Mouse (Mus musculus): Measurements from ENCODE around the gene E430018J23Rik. TPM values are rescaled to one million over a fixed set of nuclear protein-coding genes. Genes with fewer than 3 reads are reported as not detected.
"Not testable (repeated sequence)": the region's sequence is repeated elsewhere in the genome, so short reads cannot be mapped to it uniquely, and the experiment has no call there.

The E430018J23Rik gene
- polyA plus RNA-seq, 1 experiment from 2014 or later, result 4.9 TPM

DNA sequence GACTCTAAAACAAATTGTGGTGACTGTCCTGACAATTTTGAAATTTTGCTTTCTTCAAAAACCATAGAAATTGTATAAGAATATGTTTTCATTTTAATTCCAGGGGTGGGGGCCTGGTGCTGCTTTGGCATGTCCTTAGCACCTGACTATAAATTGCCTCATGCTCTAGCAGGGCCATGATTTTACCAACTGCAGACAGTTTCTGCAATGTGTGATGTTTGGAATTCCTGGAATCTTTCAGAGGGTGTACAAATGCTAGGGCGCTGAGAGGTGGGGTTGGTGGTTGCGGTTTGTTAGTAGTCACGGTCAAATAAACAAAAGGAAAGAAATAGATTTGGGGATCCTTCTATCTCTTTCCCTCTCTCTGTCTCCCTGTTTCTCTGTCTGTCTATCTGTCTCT is 27.2 kb downstream of the E430018J23Rik start:
- Histone ChIP-seq H3K9me3 (replicated peaks; ENCODE audit: control insufficient read depth, low read length) (no peaks in the 10 kb centered on the region), H3K9ac (ENCODE audit: low read depth, low read length) (no peak overlapping the region), H3K27ac (ENCODE audit: low read depth, low read length) (no peak overlapping the region), H3K4me1 (ENCODE audit: control insufficient read depth, insufficient read depth, low read length) (no peaks in the 10 kb centered on the region), H3K27me3 (ENCODE audit: control insufficient read depth, insufficient read depth, low read length) (peaks cover 3% of the 10 kb centered on the region; the same call in 1 of the 2 replicates), H3K4me3 (ENCODE audit: low read depth, low read length) (no peak overlapping the region), H3K4me2 (no peak overlapping the region), H3K36me3 (ENCODE audit: control insufficient read depth, insufficient read depth, low read length) (no peaks in the 10 kb centered on the region)
- 77% methylated on average over 3 of the region's 3 CpGs for WGBS (ENCODE audit: insufficient replicate concordance)
- no peak for ATAC-seq (replicated peaks; ENCODE audit: insufficient number of reproducible peaks, low FRiP score, low TSS enrichment)

DNA sequence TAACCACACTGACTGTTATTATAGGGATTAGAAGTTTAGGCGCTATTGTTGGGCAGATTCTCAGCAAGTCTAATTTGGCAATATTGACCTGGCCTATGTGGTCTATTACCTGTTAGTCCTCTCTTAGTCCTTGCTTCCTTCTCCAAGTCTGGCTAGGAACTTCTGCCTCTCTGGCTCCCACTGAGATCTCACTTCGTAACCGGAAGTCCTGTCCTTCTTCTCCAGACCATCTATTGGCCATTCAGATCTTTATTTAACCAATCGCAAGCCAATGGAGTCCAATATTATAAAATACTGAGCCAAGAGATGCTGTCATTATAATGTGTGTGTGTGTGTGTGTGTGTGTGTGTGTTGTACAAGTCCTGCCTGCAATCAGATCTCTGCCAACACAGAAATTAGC is 29.3 kb downstream of the E430018J23Rik start:
- H3K9me3 ChIP-seq (replicated peaks; ENCODE audit: control insufficient read depth, low read length), result no peaks in the 10 kb centered on the region
- H3K27ac ChIP-seq (ENCODE audit: low read depth, low read length), result no peak overlapping the region
- peak overlapping the region; percentile 74 for H3K4me2 ChIP-seq
- H3K27me3 ChIP-seq (ENCODE audit: control insufficient read depth, insufficient read depth, low read length), result peaks cover 7% of the 10 kb centered on the region; the same call in 1 of the 2 replicates
- no peaks in the 10 kb centered on the region for H3K4me1 ChIP-seq (ENCODE audit: control insufficient read depth, insufficient read depth, low read length)
- H3K9ac ChIP-seq (ENCODE audit: low read depth, low read length), result peak overlapping the region; percentile 66; the same call in 1 of the 2 replicates
- H3K4me3 ChIP-seq (ENCODE audit: low read depth, low read length), result no peak overlapping the region; the same call in 1 of the 2 replicates
- no peak for ATAC-seq (replicated peaks; ENCODE audit: insufficient number of reproducible peaks, low FRiP score, low TSS enrichment)
- H3K36me3 ChIP-seq (ENCODE audit: control insufficient read depth, insufficient read depth, low read length), result no peaks in the 10 kb centered on the region
- 60% methylated on average over 4 of the region's 4 CpGs for WGBS (ENCODE audit: insufficient replicate concordance)

DNA sequence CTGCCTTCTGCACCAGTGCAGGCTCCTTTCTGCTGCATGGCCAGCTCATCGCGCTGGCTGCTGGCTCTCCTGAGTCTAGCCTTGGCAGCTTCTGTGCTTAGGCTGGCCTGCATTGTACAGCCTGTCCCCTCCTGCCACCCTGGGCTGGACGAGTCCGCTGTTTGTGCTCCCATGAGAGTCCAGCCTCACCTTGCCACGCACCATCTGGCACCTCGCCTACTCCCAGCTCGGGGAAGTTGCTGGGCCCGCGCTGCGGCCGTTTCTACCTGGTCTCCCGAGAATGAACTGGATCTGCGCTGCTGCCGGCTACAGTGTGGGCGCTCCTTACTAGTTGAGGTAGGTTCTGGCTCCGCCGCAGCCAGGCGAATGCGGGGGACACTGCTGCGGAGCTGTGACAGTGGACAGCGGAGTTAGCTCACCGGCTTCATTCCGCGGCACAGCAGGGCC is 29.9 kb downstream of the E430018J23Rik start:
- Histone ChIP-seq H3K4me2 (peak overlapping the region; percentile 74), H3K9me3 (replicated peaks; ENCODE audit: control insufficient read depth, low read length) (no peaks in the 10 kb centered on the region), H3K27ac (ENCODE audit: low read depth, low read length) (no peak overlapping the region), H3K4me3 (ENCODE audit: low read depth, low read length) (peak overlapping the region; percentile 43), H3K4me1 (ENCODE audit: control insufficient read depth, insufficient read depth, low read length) (no peaks in the 10 kb centered on the region), H3K36me3 (ENCODE audit: control insufficient read depth, insufficient read depth, low read length) (no peaks in the 10 kb centered on the region), H3K27me3 (ENCODE audit: control insufficient read depth, insufficient read depth, low read length) (peaks cover 7% of the 10 kb centered on the region; the same call in 1 of the 2 replicates), H3K9ac (ENCODE audit: low read depth, low read length) (peak overlapping the region; percentile 66)
- 0 out of 2 replicates have a peak, but pooled peaks have one; percentile 39 for ATAC-seq (replicated peaks; ENCODE audit: insufficient number of reproducible peaks, low FRiP score, low TSS enrichment)
- 3% methylated on average over 24 of the region's 24 CpGs for WGBS (ENCODE audit: insufficient replicate concordance)

DNA sequence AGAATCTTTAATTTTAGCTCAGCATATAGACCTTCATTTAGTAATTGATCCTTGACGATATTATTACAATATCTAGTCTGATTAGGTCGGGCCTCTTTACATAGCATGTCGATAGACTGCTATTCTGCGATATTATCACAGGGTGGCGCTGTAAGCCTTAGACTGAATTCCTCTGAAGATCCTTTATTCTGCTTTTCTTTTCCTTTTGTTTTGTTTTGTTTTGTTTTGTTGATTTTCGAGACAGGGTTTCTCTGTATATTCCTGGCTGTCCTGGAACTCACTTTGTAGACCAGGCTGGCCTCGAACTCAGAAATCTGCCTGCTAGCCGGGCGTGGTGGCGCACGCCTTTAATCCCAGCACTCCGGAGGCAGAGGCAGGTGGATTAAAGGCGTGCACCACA is 31.0 kb downstream of the E430018J23Rik start:
- not testable (repeated sequence) for H3K4me1 ChIP-seq (ENCODE audit: control insufficient read depth, insufficient read depth, low read length); H3K9ac ChIP-seq (ENCODE audit: low read depth, low read length); H3K9me3 ChIP-seq (replicated peaks; ENCODE audit: control insufficient read depth, low read length); ATAC-seq (replicated peaks; ENCODE audit: insufficient number of reproducible peaks, low FRiP score, low TSS enrichment); H3K27ac ChIP-seq (ENCODE audit: low read depth, low read length); H3K27me3 ChIP-seq (ENCODE audit: control insufficient read depth, insufficient read depth, low read length); H3K36me3 ChIP-seq (ENCODE audit: control insufficient read depth, insufficient read depth, low read length)
- H3K4me3 ChIP-seq (ENCODE audit: low read depth, low read length), result 0 out of 2 replicates have a peak overlapping the region, but pooled peaks have one; percentile 18
- peak overlapping the region; percentile 47 for H3K4me2 ChIP-seq
- 23% methylated on average over 13 of the region's 13 CpGs for WGBS (ENCODE audit: insufficient replicate concordance)

DNA sequence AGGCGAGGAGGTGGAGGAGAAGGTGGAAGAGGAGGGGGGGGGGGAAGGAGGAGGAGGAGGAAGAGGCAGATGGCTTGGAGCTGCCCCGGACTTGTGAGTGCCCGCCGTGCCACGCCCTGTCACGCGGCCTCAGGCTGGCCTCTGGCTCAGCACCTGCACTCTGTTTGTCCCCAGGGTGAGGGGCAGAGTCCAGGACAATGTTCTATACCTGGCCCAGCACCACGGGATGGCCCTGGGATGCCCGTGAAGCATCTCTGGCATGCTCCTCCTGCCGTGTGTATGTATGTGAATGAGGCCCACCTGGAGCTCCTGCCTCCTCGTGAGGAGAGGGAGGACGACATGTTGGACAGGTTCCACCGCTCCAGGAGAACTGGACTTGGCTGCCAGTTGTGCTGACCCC is 32.0 kb downstream of the E430018J23Rik start:
- H3K9me3 ChIP-seq (replicated peaks; ENCODE audit: control insufficient read depth, low read length), result no peaks in the 10 kb centered on the region
- peaks cover 7% of the 10 kb centered on the region; the same call in 1 of the 2 replicates for H3K27me3 ChIP-seq (ENCODE audit: control insufficient read depth, insufficient read depth, low read length)
- 50% methylated on average over 12 of the region's 13 CpGs for whole genome bisulfite sequencing (ENCODE audit: insufficient replicate concordance)
- ATAC-seq (replicated peaks; ENCODE audit: insufficient number of reproducible peaks, low FRiP score, low TSS enrichment), result no peak
- no peaks in the 10 kb centered on the region for H3K36me3 ChIP-seq (ENCODE audit: control insufficient read depth, insufficient read depth, low read length)
- no peak overlapping the region for H3K27ac ChIP-seq (ENCODE audit: low read depth, low read length)
- no peaks in the 10 kb centered on the region for H3K4me1 ChIP-seq (ENCODE audit: control insufficient read depth, insufficient read depth, low read length)
- H3K4me3 ChIP-seq (ENCODE audit: low read depth, low read length), result no peak overlapping the region
- no peak overlapping the region for H3K9ac ChIP-seq (ENCODE audit: low read depth, low read length)
- H3K4me2 ChIP-seq, result no peak overlapping the region

DNA sequence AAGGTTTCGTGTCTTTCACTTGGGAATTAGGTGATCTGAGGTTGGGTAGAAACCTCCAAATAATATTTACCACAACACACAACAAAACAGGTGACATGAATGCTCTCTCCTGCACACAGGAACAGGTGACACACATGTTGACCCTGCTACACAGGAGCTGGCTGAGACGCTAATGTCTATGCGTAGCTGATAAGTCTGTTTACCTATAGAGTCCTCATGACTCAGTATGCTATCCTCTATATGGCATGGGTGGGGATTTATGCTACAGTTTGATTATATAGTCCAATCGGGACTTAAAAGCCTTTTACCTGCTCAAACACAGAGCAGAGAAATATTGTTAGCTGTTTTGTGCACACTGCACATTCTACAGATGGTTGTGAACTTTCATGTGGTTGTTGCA is 33.2 kb downstream of the E430018J23Rik start:
- no peak overlapping the region for H3K9ac ChIP-seq (ENCODE audit: low read depth, low read length)
- no peaks in the 10 kb centered on the region for H3K4me1 ChIP-seq (ENCODE audit: control insufficient read depth, insufficient read depth, low read length)
- 60% methylated on average over 4 of the region's 4 CpGs for WGBS (ENCODE audit: insufficient replicate concordance)
- H3K4me2 ChIP-seq, result no peak overlapping the region
- no peak overlapping the region for H3K4me3 ChIP-seq (ENCODE audit: low read depth, low read length)
- H3K36me3 ChIP-seq (ENCODE audit: control insufficient read depth, insufficient read depth, low read length), result no peaks in the 10 kb centered on the region
- H3K27me3 ChIP-seq (ENCODE audit: control insufficient read depth, insufficient read depth, low read length), result peaks cover 7% of the 10 kb centered on the region
- H3K27ac ChIP-seq (ENCODE audit: low read depth, low read length), result no peak overlapping the region
- H3K9me3 ChIP-seq (replicated peaks; ENCODE audit: control insufficient read depth, low read length), result no peaks in the 10 kb centered on the region
- no peak for ATAC-seq (replicated peaks; ENCODE audit: insufficient number of reproducible peaks, low FRiP score, low TSS enrichment)

DNA sequence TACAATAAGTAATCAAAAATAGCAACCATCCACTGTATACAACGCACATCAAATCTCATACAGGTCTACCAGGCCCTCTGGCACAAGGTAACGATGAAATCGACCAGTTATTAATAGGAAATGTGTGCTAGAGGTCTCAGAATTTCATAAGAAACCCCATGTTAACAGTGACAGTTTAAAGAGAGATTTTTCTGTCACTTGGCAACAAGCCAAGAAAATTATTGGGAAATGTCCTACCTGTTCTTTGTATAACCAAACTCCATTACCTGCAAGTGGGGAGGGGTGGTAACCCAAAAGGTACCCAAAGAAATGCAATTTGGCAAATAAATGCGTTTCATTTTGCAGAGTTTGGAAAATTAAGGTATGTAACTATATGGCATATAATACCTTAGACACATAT is 35.0 kb downstream of the E430018J23Rik start:
- H3K4me1 ChIP-seq (ENCODE audit: control insufficient read depth, insufficient read depth, low read length), result no peaks in the 10 kb centered on the region
- no peak overlapping the region for H3K4me3 ChIP-seq (ENCODE audit: low read depth, low read length)
- H3K27me3 ChIP-seq (ENCODE audit: control insufficient read depth, insufficient read depth, low read length), result peaks cover 7% of the 10 kb centered on the region
- H3K36me3 ChIP-seq (ENCODE audit: control insufficient read depth, insufficient read depth, low read length), result no peaks in the 10 kb centered on the region
- 56% methylated on average over 4 of the region's 4 CpGs for WGBS (ENCODE audit: insufficient replicate concordance)
- no peak overlapping the region for H3K27ac ChIP-seq (ENCODE audit: low read depth, low read length)
- no peak overlapping the region for H3K4me2 ChIP-seq
- no peak overlapping the region for H3K9ac ChIP-seq (ENCODE audit: low read depth, low read length)
- ATAC-seq (replicated peaks; ENCODE audit: insufficient number of reproducible peaks, low FRiP score, low TSS enrichment), result no peak
- H3K9me3 ChIP-seq (replicated peaks; ENCODE audit: control insufficient read depth, low read length), result no peaks in the 10 kb centered on the region

DNA sequence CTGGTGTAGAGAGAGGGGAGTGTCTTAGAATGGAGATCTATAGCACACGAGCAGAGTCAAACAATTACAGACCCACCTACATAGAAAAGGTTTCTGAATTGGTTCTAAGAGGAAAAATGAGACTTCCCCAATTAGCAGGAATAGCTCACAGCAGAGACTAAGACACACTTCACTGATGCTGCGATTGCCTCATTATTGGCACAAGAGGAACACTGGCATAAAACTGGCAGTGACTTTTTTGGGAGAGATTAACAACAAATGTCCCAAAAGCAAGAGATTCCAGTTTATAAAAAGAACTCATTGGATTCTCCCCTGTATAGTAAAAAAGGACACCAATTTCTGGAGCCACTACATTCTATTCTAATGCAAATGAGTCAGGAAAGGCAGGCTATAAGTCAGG is 35.6 kb downstream of the E430018J23Rik start:
- ATAC-seq (replicated peaks; ENCODE audit: insufficient number of reproducible peaks, low FRiP score, low TSS enrichment), result no peak
- 68% methylated on average over 2 of the region's 2 CpGs for whole genome bisulfite sequencing (ENCODE audit: insufficient replicate concordance)
- Histone ChIP-seq H3K27me3 (ENCODE audit: control insufficient read depth, insufficient read depth, low read length) (peaks cover 7% of the 10 kb centered on the region), H3K4me2 (no peak overlapping the region), H3K9ac (ENCODE audit: low read depth, low read length) (no peak overlapping the region), H3K9me3 (replicated peaks; ENCODE audit: control insufficient read depth, low read length) (no peaks in the 10 kb centered on the region), H3K36me3 (ENCODE audit: control insufficient read depth, insufficient read depth, low read length) (no peaks in the 10 kb centered on the region), H3K4me3 (ENCODE audit: low read depth, low read length) (no peak overlapping the region), H3K4me1 (ENCODE audit: control insufficient read depth, insufficient read depth, low read length) (no peaks in the 10 kb centered on the region), H3K27ac (ENCODE audit: low read depth, low read length) (no peak overlapping the region)

DNA sequence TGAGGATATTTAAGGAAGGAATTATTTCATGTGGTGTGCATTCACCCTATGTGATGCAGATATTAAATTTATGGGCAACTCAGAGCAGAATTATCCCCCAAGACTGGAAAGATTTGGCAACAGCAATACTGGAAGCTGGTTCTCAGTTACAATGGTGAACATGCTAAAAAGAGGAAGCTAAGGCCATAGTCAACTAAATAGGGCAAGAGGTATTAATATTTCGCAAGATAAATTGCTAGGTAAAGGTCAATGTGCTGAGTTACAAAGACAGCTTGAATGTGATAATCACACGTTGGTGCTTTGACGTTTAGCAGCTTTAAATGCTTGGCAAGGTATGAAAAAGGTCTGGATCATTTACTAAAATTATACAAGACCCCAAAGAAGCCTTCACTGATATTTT is 37.6 kb downstream of the E430018J23Rik start:
- no peaks in the 10 kb centered on the region for H3K36me3 ChIP-seq (ENCODE audit: control insufficient read depth, insufficient read depth, low read length)
- H3K4me2 ChIP-seq, result no peak overlapping the region
- no peaks in the 10 kb centered on the region for H3K9me3 ChIP-seq (replicated peaks; ENCODE audit: control insufficient read depth, low read length)
- no peak overlapping the region for H3K27ac ChIP-seq (ENCODE audit: low read depth, low read length)
- H3K4me3 ChIP-seq (ENCODE audit: low read depth, low read length), result no peak overlapping the region
- no peak for ATAC-seq (replicated peaks; ENCODE audit: insufficient number of reproducible peaks, low FRiP score, low TSS enrichment)
- H3K4me1 ChIP-seq (ENCODE audit: control insufficient read depth, insufficient read depth, low read length), result no peaks in the 10 kb centered on the region
- H3K27me3 ChIP-seq (ENCODE audit: control insufficient read depth, insufficient read depth, low read length), result no peaks in the 10 kb centered on the region; the same call in 1 of the 2 replicates
- H3K9ac ChIP-seq (ENCODE audit: low read depth, low read length), result no peak overlapping the region
- 61% methylated on average over 3 of the region's 3 CpGs for WGBS (ENCODE audit: insufficient replicate concordance)
